Mouse (Mus musculus) adrenal gland, postnatal 36 days (tissue): Measurements from ENCODE around the gene Trip11. TPM values are rescaled to one million over a fixed set of nuclear protein-coding genes. Genes with fewer than 3 reads are reported as not detected.
A peak's percentile ranks its signal among the peaks of the same experiment; 100 is the strongest.
"Not testable (repeated sequence)": the region's sequence is repeated elsewhere in the genome, so short reads cannot be mapped to it uniquely, and the experiment has no call there.

ENCODE experiments used
- DNase-seq, 2 experiments: peaks; one replicate each; pipeline ENCODE4 v3.0.0; 2021; ENCODE audit warnings: mixed read lengths in 1 of 2
- long read RNA-seq, 2 experiments: library from polyadenylated mRNA; stranded (forward); transcript quantifications; one replicate each; pipeline ENCODE4 v2.0.0; 2021; ENCODE audit warnings: borderline sequencing depth in 2 of 2
- total RNA-seq, 2 experiments: library from RNA; stranded (reverse); gene quantifications; 2 replicates each; pipeline ENCODE4 v1.2.3; 2021

The Trip11 gene
- total RNA-seq, result 10 to 100 TPM; 36.9 to 39.9 TPM
- long read RNA-seq, experiment 1, transcript Trip11-206 (11 exons, 1,876 nt), result major isoform, 6 of 19 reads
- long read RNA-seq, experiment 1, partial matches to known transcripts, result 10 of 19 reads
- long read RNA-seq, experiment 1, other reads (novel, unspliced or antisense), result 3 of 19 reads
- long read RNA-seq, experiment 2, result 0 reads

DNA sequence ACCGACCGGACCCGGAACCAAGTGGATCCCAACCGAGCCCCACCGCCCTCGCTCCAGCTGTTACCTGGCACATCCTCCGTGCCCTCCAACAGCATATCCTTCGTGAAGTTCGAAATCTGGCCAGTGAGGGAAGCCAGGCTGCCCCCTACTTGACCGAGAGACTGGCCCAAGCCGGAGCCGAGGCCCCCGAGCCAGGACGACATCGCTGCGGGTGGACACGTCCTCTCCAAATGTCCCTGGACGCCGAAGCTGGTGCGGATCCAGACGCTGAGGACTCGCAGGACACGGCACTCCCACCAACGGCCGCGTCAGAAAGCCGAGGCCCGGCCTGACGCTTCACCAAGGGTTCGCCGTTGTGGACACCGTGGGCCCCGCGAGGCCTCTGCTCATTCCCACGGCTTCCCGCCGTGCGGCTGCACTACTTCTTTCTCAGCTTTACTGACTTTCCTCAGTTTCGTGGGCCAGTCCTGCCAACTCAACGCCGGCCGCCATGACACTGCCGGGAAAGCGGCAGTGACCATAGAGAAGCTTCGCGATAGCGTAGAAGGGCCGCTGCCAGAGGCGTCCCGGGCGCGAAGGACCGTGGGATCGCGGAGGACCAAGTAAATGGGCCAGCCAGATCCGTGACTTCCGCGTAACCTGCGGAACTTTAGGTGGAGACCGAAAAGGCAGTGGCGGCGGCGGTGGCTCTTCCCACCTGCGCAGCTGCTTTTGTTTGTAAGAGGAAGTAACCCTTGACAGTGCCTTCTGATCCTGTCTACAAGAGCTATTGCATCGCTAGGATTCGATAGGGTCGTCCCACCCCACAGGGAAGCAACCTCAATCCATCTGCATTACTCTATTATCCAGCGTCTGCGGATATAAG is at the start of gene Trip11:
TSS of gene Trip11 (minus strand) at position 642 of the 865 bp plus-strand sequence.
- DNase-seq, result peak; percentile 94

DNA sequence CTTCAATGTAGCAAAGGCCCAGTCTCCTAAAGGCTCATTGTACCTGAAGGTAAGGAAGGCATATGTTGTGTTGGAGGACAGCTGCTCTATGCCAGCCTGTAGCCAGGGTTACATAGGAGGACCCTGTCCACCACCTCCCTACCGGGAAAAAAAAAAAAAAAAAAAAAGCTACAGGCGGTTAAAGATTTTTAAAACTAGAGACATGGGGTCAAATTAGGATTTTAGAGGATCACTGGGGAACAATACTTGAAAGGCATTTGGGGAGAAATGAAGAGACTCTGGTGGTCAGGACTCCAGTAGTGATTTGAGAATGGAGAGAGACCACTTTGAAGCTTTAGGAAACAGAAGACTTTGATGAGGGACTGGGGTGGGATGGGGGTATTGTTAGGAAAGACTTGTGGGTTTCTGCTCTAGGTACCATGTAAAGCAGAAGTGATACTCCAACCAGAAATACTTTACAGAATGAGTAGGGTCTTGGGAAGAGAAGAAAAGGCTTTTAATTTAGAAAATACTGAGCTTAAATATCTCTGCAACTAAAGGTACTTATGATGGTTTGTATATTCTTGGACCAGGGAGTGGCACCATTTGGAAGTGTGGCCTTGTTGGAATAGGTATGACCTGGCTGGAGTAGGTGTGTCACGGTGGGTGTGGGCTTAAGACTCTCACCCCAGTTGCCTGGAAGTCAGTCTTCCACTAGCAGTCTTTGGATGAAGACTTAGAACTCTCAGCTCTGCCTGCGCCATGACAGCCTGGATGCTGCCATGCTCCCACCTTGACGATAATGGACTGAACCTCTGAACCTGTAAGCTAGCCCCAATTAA is 46.1 kb upstream of the Trip11 start:
- not testable (repeated sequence) for DNase-seq

DNA sequence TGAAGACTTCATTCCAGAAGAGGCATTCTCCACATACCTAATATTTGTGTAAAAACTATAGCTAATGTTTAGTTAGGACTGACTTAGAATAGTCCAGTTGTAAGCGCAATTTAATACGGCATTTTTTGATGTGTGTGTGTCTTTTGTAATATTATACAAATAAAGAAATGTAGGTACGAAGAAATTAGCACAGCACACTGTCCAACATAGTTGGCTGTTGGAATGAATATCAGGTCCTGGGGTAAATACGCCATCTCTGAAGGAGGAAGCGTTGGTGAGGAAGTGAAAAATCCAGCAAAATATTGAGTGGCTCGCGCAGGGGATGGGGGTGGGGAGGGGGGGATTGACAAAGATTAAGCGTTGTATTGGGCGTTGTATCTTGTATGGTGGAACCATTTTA is 45.5 kb upstream of the Trip11 start:
- DNase-seq, result no peak

DNA sequence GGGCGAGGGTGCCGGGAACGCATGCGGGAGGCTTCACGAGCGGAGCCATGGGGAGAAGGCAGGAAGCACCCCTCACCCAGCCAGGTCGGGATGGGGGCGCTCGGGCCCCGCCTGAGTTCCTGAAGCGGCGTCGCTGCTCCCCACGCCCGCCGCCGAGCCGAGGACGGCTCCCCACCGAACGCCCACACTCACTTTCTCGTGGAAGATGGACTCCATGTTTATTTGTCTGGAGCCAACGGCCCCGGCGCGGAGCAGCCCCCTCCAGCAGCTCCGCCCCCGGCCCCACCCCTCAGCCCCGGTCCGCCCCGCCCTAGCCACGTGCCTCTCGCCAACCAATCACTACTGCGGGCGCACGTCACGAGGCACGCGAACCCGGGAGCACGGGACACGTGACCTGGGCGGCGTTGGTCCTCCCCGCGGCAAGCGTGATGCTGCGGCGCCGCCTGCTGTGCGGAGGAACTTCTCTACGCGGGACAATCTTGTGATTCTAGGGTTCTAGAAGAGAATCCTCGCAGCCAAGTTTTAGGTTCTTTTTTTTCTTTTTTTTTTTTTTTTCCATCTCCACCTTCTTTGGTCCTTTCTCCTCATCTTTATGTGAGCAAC is 45.0 kb upstream of the Trip11 start, which contains the start of gene Atxn3:
TSS of gene Atxn3 (minus strand) at position 305 of the 603 bp plus-strand sequence.
- DNase-seq, result peak; percentile 99

DNA sequence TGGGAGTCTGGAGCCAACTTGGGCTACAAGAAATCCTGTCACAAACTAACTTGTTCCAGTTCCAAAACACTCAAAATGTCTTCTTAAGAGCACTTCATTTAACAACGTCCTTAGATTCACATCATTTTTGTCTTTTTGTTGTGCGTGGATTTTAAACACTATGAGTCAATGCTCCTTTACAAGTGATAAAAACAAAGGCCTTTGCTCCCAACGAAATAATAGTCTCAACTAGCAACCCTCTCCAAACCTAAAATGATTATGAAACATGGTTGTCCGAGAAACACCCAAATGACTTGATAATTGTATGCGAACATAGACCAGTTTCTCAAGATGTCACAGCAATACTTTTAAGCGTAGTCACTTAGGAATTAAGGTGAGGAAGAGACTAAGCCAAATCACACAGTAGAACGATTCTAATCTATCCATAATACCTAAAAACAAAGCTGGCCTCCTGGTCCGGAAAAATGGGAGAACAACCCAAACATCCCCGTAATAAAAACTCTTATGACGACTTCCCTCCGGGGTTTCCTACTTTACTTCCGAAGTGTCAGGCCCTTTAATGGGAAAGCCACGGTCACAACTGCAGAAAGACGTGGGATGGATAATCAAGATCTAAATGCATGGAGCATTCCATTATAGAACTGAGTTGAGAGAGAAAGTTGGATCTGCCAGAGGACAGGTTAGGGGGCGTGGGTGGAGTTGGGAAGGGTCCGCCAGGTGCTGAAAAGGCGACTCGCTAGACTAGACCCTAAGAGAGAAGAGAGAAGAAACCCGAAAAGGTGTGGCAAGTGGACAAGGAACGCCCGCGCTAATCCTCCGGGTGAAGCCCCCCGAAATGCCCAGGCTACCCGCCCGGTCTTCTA is 44.2 kb upstream of the Trip11 start:
- peak in 1 of 2 experiments; percentile 10 for DNase-seq

DNA sequence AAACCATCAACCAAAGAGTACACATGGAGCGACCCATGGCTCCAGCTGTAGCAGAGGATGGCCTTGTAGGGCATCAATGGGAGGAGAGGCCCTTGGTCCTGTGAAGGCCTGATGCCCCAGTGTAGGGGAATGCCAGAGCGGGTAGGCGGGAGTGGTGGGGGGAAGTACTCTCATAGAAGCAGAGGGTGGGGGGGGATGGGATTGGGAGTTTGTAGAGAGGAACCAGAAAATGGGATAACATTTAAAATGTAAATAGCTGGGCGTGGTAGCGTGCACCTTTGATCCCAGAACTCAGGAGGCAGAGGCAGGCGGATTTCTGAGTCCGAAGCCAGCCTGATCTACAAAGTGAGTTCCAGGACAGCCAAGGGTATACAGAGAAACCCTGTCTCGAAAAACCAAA is 42.8 kb upstream of the Trip11 start:
- DNase-seq, result not testable (repeated sequence)

DNA sequence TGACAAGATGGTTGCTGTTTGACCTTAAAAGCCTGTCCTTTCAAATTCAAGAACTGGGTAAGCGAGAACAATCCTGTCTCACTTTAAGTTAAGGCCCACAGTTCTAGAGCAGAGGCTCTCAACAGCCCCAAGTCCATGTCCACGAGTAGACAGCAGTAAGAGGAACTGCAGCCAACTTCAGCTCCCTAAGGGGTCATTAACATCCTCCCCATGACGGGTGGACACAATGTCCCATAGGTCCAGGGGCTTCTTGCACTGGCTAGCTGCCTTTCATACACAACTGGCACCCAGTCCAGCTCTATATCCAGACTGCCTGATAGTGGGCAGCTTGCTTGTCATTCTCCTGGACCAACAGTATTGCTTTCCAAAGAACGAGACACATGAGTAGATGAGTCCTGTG is 35.7 kb upstream of the Trip11 start:
- DNase-seq, result no peak

DNA sequence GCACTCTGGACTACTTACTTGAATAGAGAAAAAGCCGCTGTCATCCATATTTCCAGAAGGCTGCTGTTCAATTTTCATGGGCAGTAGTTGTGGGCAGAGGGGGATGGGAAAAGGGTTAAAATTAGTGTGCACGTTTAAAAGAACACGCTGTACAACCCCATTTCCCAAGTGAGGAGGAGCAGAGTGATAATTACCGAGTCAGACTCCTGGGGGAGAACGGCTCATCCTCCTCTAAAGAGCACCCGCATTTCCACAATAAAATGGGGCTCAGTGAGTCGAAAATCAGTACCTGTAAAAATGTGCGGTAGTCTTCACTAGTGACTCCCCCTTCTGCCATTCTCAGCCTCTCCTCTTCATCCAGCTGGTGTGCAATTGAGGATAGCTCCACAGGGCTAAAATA is 34.9 kb upstream of the Trip11 start:
- no peak for DNase-seq

DNA sequence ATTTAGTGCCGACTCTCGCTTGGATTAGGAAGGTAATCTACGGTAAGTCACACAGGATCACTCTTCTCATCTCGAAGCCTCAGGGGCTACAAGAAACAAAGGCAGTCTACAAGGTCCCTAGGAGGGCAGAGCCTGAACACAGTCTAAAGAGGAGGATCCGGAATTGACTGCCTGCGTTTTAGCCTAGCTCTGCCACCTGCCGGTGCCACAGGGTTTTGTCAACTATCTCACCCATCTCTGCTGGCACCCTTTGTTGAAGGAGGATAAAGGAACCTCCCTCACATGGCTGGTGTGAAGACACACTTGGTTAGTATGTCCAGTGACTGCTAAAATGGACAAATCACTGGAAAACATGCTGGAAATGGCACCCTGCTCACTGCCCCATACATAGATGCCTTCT is 24.5 kb upstream of the Trip11 start:
- peak in 1 of 2 experiments; percentile 13 for DNase-seq

DNA sequence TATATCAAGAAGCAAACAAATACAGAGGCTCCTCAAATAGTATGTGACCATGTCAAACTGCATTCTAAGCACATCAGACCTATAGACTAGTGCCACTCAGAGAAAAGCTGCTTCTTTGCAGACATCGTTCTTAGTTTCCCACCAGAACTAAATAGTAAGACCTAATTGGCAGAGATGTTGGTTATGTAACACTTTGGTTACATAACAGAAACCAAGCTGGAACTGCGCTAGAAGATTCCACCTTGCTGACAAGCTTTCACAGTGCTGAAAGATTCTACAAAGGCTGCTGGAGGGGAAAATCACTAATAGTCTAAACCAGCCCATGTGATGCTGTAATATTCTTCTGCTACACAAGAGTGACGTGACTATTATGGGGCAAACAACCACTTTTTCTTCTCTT is 22.2 kb upstream of the Trip11 start:
- no peak for DNase-seq

DNA sequence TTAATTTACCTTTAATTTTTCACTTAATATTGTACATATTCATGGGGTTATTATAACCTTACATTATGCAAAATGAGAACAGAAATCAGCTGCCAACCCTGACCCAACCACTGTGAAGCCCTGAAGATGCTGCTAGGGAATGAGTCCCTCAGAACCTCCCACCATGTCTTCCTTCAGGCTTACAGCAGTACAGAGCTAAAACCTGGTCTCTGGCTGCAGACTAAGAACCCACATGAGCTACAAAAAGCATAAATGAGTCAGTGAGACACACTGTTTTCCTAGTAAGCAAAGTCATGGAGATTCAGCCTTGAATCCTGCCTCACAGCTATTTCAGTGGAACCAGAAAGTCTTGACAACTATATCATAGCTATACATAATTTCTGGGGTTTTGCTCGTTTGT is 15.4 kb upstream of the Trip11 start:
- no peak for DNase-seq

DNA sequence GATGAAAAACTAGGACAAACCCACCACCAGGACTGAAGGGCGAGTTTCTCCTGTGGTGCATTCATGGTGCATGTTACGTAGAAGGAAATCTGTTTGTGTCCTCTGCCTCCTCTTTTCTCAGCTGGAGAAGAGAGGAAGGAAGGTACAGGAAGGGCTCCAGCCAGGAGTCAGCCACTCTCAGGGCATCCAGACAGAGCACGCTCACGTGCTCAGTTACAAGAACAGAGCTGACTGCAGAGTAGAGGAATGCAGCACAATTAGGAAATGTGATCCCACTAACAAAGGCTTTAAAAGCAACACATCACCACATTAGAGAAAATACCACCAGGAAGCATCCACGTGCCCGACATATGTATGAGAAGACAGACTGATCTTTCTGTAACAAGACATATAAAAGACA is 9.2 kb upstream of the Trip11 start:
- DNase-seq, result no peak

DNA sequence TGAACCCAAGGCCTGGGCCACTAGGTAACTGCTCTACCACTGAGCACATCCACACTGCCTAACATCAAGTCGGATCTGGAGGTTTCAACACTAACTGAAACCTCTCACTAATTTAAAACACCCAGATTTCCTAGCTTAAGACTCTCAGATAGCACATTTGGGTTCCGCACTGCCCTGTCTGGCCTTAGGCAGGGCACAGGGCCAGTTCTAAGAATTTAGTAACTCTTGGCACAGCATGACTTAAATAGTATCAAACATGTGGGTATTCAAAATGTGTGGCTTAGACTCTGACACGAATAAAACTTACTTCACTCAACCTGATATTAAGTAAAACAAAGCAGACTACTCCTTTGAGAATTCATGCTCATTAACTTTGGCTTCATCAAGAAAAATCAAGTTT is 6.8 kb upstream of the Trip11 start:
- DNase-seq, result peak; percentile 27 to 45

DNA sequence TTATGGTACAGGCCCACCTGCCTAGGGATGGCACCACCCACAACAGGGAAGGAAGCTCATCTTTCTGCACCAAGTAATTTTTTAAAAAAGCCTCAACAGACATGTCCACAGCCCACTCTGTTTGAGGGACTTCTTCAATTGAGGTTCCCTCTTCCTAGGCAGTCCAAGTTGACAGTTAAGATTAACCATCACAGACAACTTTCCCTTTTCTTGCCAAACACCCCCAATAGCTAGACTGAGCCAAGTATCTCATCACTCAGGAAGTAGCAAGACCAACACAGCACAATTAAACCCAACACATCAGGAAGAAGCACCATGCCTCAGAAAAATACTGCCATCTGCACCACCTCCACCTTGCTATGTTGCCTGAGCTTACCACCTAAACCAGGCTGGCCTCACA is 4.1 kb upstream of the Trip11 start:
- DNase-seq, result no peak

DNA sequence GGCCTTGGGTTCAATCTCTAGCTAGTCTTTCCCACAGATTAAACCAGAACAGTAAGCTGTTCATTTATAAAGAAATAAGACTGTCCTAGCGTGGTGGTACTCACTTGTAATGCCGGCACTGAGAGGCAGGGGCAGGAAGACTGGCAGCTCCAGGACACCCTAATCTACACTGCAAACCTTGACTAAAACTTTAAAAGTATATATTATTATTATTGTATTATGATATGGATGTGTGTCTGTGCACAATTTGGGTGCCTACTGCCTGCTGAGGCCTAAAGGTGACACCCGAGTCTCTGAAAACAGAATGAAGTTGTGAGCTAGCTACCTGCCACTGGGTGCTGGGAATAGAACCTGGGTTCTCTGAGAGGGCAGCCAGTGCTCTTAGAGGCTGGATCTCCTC is 1.7 kb downstream of the Trip11 start:
- DNase-seq, result no peak

DNA sequence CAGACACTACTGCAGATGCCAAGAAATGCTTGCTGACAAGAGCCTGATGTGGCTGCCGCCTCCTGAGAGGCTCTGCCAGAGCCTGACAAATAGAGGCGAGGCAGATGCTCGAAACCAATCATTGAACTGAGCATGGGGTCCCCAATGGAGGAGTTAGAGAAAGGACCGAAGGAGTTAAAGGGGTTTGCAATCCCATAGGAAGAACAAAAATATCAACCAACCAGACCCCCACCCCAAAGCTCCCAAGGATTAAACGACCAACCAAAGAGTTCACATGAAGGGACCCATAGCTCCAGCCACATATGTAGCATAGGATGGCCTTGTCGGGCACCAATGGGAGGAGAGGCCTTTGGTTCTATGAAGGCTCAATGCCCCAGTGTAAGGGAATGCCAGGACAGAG is 2.7 kb downstream of the Trip11 start:
- no peak for DNase-seq

DNA sequence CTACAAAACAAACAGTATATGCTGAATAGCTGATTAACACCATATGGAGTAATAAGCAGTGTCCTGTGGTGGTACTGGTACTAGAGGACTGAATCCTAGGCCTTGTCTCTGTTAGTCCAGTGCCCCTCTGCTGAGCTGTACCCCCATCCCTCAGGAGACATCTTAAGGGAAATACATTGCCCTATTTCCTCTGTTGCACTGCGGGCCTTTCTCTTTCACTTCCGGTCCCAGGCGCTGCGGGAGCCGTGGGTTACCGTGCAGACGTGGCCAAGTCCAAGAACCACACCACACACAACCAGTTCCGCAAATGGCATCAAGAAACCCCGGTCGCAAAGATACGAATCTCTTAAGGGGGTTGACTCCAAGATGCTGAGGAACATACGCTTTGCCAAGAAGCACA is 7.2 kb downstream of the Trip11 start:
- DNase-seq, result no peak

DNA sequence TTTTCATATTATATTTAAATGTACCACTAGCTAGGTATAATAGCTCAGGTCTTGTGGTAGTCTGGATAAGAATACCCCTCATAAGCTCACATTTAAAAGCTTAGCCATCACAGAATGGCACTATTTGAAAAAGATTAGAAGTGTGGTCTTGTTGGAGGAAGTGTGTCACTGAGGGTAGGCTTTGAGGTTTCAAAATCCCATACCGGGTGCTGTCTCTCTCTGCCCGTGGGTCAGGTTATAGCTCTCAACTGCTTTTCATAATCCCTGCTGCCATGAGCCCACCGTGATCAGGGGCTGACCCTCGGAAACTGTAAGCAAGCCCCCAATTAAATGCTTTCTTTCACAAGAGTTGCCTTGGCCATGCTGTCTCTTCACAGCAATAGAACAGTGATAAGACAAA is 8.2 kb downstream of the Trip11 start:
- no peak for DNase-seq

DNA sequence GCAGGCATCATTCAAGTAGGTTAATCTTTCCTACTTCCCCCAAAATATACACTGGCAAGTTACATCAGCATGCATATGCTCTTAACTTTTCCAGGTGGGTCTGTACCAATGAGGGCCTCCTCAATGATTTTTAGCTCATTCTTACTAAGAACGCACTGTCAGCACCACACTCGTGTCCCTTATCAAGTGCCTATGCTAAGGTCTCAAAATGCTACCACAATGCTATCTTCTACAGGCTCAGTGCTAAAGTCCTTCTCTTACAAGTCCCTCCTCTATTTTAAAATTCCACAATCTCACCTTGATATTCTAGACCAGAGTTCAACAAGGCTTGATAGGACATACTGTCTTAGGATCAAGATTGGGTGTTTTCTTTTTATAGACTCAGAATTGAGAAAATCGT is 8.9 kb downstream of the Trip11 start:
- DNase-seq, result no peak

DNA sequence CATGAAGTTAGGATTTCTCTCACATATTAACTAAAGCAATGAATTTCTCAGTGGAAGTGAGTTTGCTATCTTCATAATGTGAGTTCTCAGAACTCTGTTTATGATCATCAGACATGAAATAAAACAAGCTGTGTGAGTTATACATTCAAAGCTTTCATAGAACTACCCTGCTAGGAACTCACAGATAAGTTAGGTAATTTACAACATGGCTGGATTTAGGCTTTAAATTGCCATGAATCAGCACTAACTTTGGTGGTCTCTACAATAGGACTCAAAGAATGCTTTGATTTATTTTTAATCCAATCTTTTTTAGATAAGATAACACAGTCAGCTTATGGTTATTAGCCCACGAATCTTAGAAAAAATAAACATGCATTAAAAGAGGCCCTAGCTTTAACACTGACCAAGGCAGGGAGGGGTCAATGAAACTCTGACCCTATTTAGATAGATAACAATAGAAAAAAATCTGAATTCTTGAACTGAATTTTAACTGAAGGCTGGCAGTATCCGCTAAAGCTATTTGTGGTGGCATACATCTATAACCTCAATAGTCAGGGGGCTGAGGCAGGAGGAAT is 13.3 kb downstream of the Trip11 start:
- no peak for DNase-seq

DNA sequence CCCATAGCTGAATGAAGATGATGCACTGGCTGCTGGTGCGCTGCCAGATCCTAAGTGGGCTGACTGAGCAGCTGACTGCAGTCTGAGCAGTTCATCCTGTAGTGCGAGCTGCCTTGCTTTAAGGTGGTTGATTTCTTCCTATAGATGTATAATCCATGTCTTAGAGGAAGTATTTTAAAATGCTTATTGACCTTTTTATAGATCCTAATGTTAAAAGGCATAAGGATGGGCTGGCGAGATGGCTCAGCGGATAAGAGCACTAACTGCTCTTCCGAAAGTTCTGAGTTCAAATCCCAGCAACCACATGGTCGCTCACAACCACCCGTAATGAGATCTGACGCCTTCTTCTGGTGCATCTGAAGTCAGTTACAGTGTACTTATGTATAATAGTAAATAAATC is 14.1 kb downstream of the Trip11 start:
- DNase-seq, result peak in 1 of 2 experiments; percentile 20
